Comparison of ENCODE assay signal across 8 mouse cellular contexts in genomic region chr15:74411097-74411496, GRCm38 (mm10).
DNase-seq lines count a peak whose midpoint lies in the region.

No protein-coding gene starts in this region.

- no peak overlapping the region for H3K4me3 ChIP-seq in heart, embryonic 10.5 days
- no peak overlapping the region for H3K4me3 ChIP-seq in embryonic facial prominence, embryonic 10.5 days

- DNase-seq in heart, adult 8-10 months (ENCODE audit: low spot score), result peak; percentile 6
- DNase-seq in heart, embryonic 10.5 days (ENCODE audit: low spot score), result no peak
- DNase-seq in right cerebral cortex, adult 2 months (ENCODE audit: low spot score in 2 of 2), result peak; percentile 31 to 50
- DNase-seq in right cerebral cortex, postnatal 10 days (ENCODE audit: low spot score in 2 of 2), result no peak
- DNase-seq in embryonic facial prominence, embryonic 10.5 days (ENCODE audit: low spot score), result peak; percentile 48
- peak; percentile 16 for DNase-seq in thymus, postnatal 14 days
- no peak for DNase-seq in spleen, adult 12 weeks (ENCODE audit: low spot score)
- no peak for DNase-seq in layer of hippocampus, adult 9-10 months (ENCODE audit: low spot score)

- H3K27ac ChIP-seq in heart, embryonic 10.5 days, result no peak overlapping the region
- H3K27ac ChIP-seq in embryonic facial prominence, embryonic 10.5 days (replicated peaks), result no peak overlapping the region

- H3K27me3 ChIP-seq in heart, embryonic 10.5 days (ENCODE audit: insufficient read depth, poor library complexity, severe bottlenecking), result peaks cover 18% of the 10 kb centered on the region; the same call in 1 of the 2 replicates
- no peaks in the 10 kb centered on the region for H3K27me3 ChIP-seq in embryonic facial prominence, embryonic 10.5 days (replicated peaks; ENCODE audit: low read depth, poor library complexity, severe bottlenecking)

- H3K4me1 ChIP-seq in heart, embryonic 10.5 days, result peaks cover 14% of the 10 kb centered on the region; the same call in 1 of the 2 replicates
- H3K4me1 ChIP-seq in embryonic facial prominence, embryonic 10.5 days, result peaks cover 14% of the 10 kb centered on the region

- H3K36me3 ChIP-seq in heart, embryonic 10.5 days, result no peaks in the 10 kb centered on the region
- no peaks in the 10 kb centered on the region for H3K36me3 ChIP-seq in embryonic facial prominence, embryonic 10.5 days (replicated peaks)

- WGBS in heart, embryonic 10.5 days, result 57% methylated on average over 3 of the region's 3 CpGs
- 65% methylated on average over 3 of the region's 3 CpGs for WGBS in embryonic facial prominence, embryonic 10.5 days

- no peaks in the 10 kb centered on the region for H3K9me3 ChIP-seq in heart, embryonic 10.5 days
- no peaks in the 10 kb centered on the region for H3K9me3 ChIP-seq in embryonic facial prominence, embryonic 10.5 days

Comparison
In these comparisons a context has a peak if more than half of its experiments do, and no peak if none do; other contexts are left out.
1. DNase-seq: peak in heart, adult 8-10 months (single experiment), right cerebral cortex, adult 2 months (2 of 2), embryonic facial prominence, embryonic 10.5 days (single experiment) and thymus, postnatal 14 days (single experiment); none in heart, embryonic 10.5 days (single experiment), right cerebral cortex, postnatal 10 days (0 of 2), spleen, adult 12 weeks (single experiment) and layer of hippocampus, adult 9-10 months (single experiment).